Mouse (Mus musculus) CH12.LX (cell line): Measurements from ENCODE around the gene Hexim2. TPM values are rescaled to one million over a fixed set of nuclear protein-coding genes. Genes with fewer than 3 reads are reported as not detected.

Experiments
- DNase-seq: peaks from one replicate; pipeline ENCODE4 v3.0.0-alpha.2; 2013; ENCODE audit errors: extremely low read depth
- H3K27ac ChIP-seq: 2 replicates; pipeline ENCODE4 v1.5.1; 2012; ENCODE audit warnings: low read depth, mild to moderate bottlenecking, control low read depth, moderate library complexity; ENCODE audit not compliant: insufficient read depth
- H3K27me3 ChIP-seq: replicated peaks from 2 replicates; pipeline ENCODE3; 2012; ENCODE audit warnings: inconsistent platforms
- H3K36me3 ChIP-seq, 2 experiments: replicated peaks in 1 of 2; 2 replicates each; pipeline versions ENCODE3 to v1.6.1; 2012; ENCODE audit warnings: inconsistent platforms in 1 of 2, low read length in 1 of 2, mild to moderate bottlenecking in 1 of 2, mixed read lengths in 1 of 2, moderate library complexity in 1 of 2; ENCODE audit not compliant: control insufficient read depth in 1 of 2, insufficient read depth in 1 of 2
- H3K4me1 ChIP-seq, 2 experiments: 2 replicates each; pipeline ENCODE4 v1.6.1; 2012; ENCODE audit warnings: inconsistent platforms in 1 of 2, moderate library complexity in 1 of 2; ENCODE audit not compliant: insufficient read depth in 2 of 2, control insufficient read depth in 1 of 2
- H3K4me2 ChIP-seq: 2 replicates; pipeline ENCODE4 v1.6.1; 2012; ENCODE audit warnings: low read depth, mild to moderate bottlenecking, control low read depth; ENCODE audit not compliant: poor library complexity, insufficient read depth, severe bottlenecking
- H3K4me3 ChIP-seq, 3 experiments: fragments of 150-350 bp in 1 of 3; sonication (generic) in 1 of 3; replicated peaks in 1 of 3; 2 replicates each; pipeline versions ENCODE3 to v1.5.1; 2011 to 2012; ENCODE audit warnings: low read depth in 2 of 3, low read length in 2 of 3, mild to moderate bottlenecking in 2 of 3, moderate library complexity in 2 of 3, control low read depth in 1 of 3, improper control_type of control experiment in 1 of 3, inconsistent platforms in 1 of 3, mixed read lengths in 1 of 3; ENCODE audit not compliant: poor library complexity in 1 of 3
- H3K79me2 ChIP-seq: replicated peaks from 2 replicates; pipeline ENCODE4 v1.6.1; 2012; ENCODE audit warnings: mild to moderate bottlenecking, moderate library complexity; ENCODE audit not compliant: control insufficient read depth, poor library complexity, insufficient read depth, severe bottlenecking; ENCODE audit errors: extremely low read depth
- H3K9ac ChIP-seq: 2 replicates; pipeline ENCODE4 v1.6.1; 2012; ENCODE audit warnings: low read depth, mild to moderate bottlenecking, control low read depth, moderate library complexity; ENCODE audit not compliant: insufficient read depth
- H3K9me3 ChIP-seq: replicated peaks from 2 replicates; pipeline ENCODE3; 2012; ENCODE audit warnings: low read length, inconsistent platforms, mixed read lengths
- BHLHE40 ChIP-seq: IDR thresholded peaks from 2 replicates; pipeline ENCODE4 v1.6.1; 2011; ENCODE audit warnings: mild to moderate bottlenecking, low read depth, low read length, improper control_type of control experiment
- CHD2 ChIP-seq: IDR thresholded peaks from 2 replicates; pipeline ENCODE4 v1.6.1; 2011; ENCODE audit warnings: low read length, improper control_type of control experiment
- CTCF ChIP-seq, 2 experiments: IDR thresholded peaks in 1 of 2; conservative IDR thresholded peaks in 1 of 2; 2 replicates each; pipeline ENCODE4 v1.5.1; 2011 to 2012; ENCODE audit warnings: low read depth in 2 of 2, low read length in 2 of 2, improper control_type of control experiment in 1 of 2, inconsistent platforms in 1 of 2, mild to moderate bottlenecking in 1 of 2, moderate library complexity in 1 of 2
- ETS1 ChIP-seq: conservative IDR thresholded peaks from 2 replicates; pipeline ENCODE4 v1.6.1; 2012; ENCODE audit warnings: low read depth, mild to moderate bottlenecking, inconsistent platforms, low read length, improper control_type of control experiment, moderate library complexity
- GABPA ChIP-seq: IDR thresholded peaks from 2 replicates; pipeline ENCODE4 v1.6.1; 2012; ENCODE audit warnings: low read depth, low read length, improper control_type of control experiment, inconsistent platforms; ENCODE audit not compliant: insufficient replicate concordance
- JUN ChIP-seq: IDR thresholded peaks from 2 replicates; pipeline ENCODE4 v1.6.1; 2011; ENCODE audit warnings: low read depth, mild to moderate bottlenecking, low read length, improper control_type of control experiment, moderate library complexity; ENCODE audit not compliant: insufficient read depth
- JUND ChIP-seq: conservative IDR thresholded peaks from 2 replicates; pipeline ENCODE4 v1.6.1; 2011; ENCODE audit warnings: low read depth, low read length, improper control_type of control experiment
- KAT2A ChIP-seq: IDR thresholded peaks from 2 replicates; pipeline ENCODE4 v1.6.1; 2012; ENCODE audit warnings: low read length, improper control_type of control experiment, inconsistent platforms; ENCODE audit not compliant: insufficient replicate concordance
- MAX ChIP-seq: IDR thresholded peaks from 2 replicates; pipeline ENCODE4 v1.6.1; 2011; ENCODE audit warnings: low read length, improper control_type of control experiment
- MXI1 ChIP-seq: IDR thresholded peaks from 2 replicates; pipeline ENCODE4 v1.6.1; 2011; ENCODE audit warnings: mild to moderate bottlenecking, low read depth, low read length, improper control_type of control experiment
- MYC ChIP-seq: IDR thresholded peaks from 2 replicates; pipeline ENCODE4 v1.6.1; 2011; ENCODE audit warnings: low read depth, mild to moderate bottlenecking, improper control_type of control experiment, low read length
- NELFE ChIP-seq: IDR thresholded peaks from 2 replicates; pipeline ENCODE4 v1.6.1; 2011; ENCODE audit warnings: low read depth, low read length, improper control_type of control experiment
- PAX5 ChIP-seq: IDR thresholded peaks from 2 replicates; pipeline ENCODE4 v1.6.1; 2012; ENCODE audit warnings: low read length, inconsistent platforms, mixed read lengths
- RCOR1 ChIP-seq: conservative IDR thresholded peaks from 2 replicates; pipeline ENCODE4 v1.6.1; 2012; ENCODE audit warnings: low read depth, mild to moderate bottlenecking, inconsistent platforms, low read length, improper control_type of control experiment
- SMC3 ChIP-seq: IDR thresholded peaks from 2 replicates; pipeline ENCODE4 v1.6.1; 2011; ENCODE audit warnings: low read depth, low read length, improper control_type of control experiment
- TBP ChIP-seq: conservative IDR thresholded peaks from 2 replicates; pipeline ENCODE4 v1.6.1; 2011; ENCODE audit warnings: low read depth, low read length, improper control_type of control experiment
- TCF12 ChIP-seq: IDR thresholded peaks from 2 replicates; pipeline ENCODE4 v1.6.1; 2014; ENCODE audit warnings: low read depth, mild to moderate bottlenecking, inconsistent platforms, low read length, improper control_type of control experiment
- UBTF ChIP-seq: IDR thresholded peaks from 2 replicates; pipeline ENCODE4 v1.6.1; 2012; ENCODE audit warnings: low read depth, mild to moderate bottlenecking, inconsistent platforms, low read length, improper control_type of control experiment, moderate library complexity
- USF2 ChIP-seq: conservative IDR thresholded peaks from 2 replicates; pipeline ENCODE4 v1.6.1; 2011; ENCODE audit warnings: low read depth, low read length, improper control_type of control experiment
- ZC3H11A ChIP-seq: IDR thresholded peaks from 2 replicates; pipeline ENCODE4 v1.6.1; 2012; ENCODE audit warnings: low read depth, mild to moderate bottlenecking, inconsistent platforms, low read length, improper control_type of control experiment
- ZKSCAN1 ChIP-seq: IDR thresholded peaks from 2 replicates; pipeline ENCODE4 v1.6.1; 2012; ENCODE audit warnings: low read depth, inconsistent platforms, low read length, improper control_type of control experiment, borderline replicate concordance
- ZNF384 ChIP-seq: IDR thresholded peaks from 2 replicates; pipeline ENCODE4 v1.6.1; 2012; ENCODE audit warnings: low read depth, low read length, improper control_type of control experiment, inconsistent platforms
- dilution Hi-C: fragments of 300-500 bp; cut with MboI; formaldehyde crosslinking; loops from 2 replicates; pipeline ENCODE4 v1.14.3; 2020; ENCODE audit warnings: low sequenced_read_pairs; ENCODE audit not compliant: extremely low pct_unique_long_range_greater_than_20kb, extremely low pct_ligation_motif_present
- in situ Hi-C: fragments of 300-500 bp; cut with MboI; formaldehyde crosslinking; loops from 3 replicates; pipeline ENCODE4 v1.14.3; 2019; ENCODE audit warnings: low sequenced_read_pairs, low pct_ligation_motif_present, low pct_unique_long_range_greater_than_20kb, mixed read lengths
- polyA plus RNA-seq: library from polyadenylated mRNA; unstranded; fragments of >175 nt; gene quantifications from 2 replicates; pipeline ENCODE4 v1.2.1, GENCODE M21; 2012; ENCODE audit warnings: low read depth; ENCODE audit not compliant: insufficient read length
- total RNA-seq, 2 experiments: library from RNA; depleted of rRNA; stranded (reverse); fragments of 300-350 nt in 1 of 2; fragments of >200 nt in 1 of 2; gene quantifications; 2 replicates each; pipeline ENCODE4 v1.2.3; 2012 to 2014

The Hexim2 gene
- total and polyA plus RNA-seq, 3 experiments = 27.0 to 33.3 (median 28.8) TPM

DNA sequence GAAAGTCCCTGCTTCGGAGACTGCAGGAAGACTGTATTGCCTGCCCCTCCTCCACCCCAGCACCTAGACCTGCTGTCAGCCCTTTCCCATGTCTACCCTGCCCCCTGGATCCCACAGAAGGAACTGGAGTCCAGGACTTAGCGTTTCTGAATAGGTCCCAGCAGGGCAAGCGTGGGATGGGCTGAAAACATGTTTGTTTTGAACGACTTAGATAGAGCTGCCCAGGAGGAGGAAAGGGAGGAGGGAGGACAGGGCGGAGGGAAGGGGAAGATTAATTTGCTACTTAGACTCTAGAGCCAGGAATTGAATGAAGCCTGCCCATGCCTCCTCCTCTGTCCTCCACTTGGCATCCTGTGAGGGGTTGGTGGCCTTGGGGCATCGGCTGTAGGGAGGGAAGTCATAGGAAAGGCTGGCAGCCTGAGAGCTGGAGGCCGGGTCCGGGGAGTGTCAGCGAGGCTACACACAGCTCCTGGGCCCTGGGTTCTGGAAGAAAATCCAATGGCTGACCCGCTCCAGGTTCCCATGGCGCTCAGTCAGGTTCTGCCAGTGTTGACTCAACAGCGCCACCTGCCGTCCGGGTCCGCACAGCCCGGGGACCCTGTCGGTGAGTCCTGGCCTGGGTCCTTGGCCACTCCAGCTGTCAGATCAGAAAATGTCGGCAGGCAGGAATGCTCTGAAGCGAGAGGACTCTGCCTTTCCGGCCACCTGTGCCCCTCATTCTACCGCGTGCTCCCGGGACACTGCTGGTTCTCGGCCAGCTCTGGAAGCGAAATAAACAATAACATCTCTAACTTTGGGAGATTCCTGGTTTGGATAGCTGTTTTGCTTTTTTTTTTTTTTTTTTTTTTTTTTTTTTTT is 26.6 kb downstream of the Hexim2 start (continued):
- TF ChIP-seq CTCF (conservative IDR thresholded peaks at IDR 0.05 in 1 of 2, IDR thresholded peaks at IDR 0.05 in 1 of 2; ENCODE audit: low read depth in 2 of 2, low read length in 2 of 2) = peak; percentile 76 to 99; a peak in 3 of 4 replicates
- no peak for TF ChIP-seq TBP
- TF ChIP-seq RCOR1 = no peak; the same call in 1 of the 2 replicates
- TF ChIP-seq CHD2 = peak; percentile 88
- TF ChIP-seq ZNF384 = peak; percentile 99
- peak; percentile 69 for TF ChIP-seq MYC
- peak; percentile 48 for TF ChIP-seq MXI1
- no peak for TF ChIP-seq JUND
- peak; percentile 75 for TF ChIP-seq TCF12

DNA sequence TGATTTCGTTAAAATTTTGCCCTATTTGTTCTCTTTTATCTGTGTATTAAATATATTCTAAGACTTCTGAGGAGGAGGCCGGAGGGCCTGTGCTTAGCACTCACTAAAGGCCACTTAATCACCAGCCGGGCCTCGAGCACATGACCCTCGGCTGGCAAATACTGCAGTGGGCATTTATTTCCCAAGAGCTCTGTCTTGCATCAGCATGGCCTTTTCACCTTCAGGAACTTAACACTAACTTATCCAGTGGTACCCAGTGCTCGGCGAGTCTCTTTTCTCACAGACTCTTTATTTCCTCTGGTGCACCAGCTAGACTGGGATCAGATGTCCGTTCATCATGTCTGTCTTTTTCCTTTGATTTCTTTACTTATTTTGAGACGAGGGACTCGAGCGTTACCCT is 28.5 kb downstream of the Hexim2 start:
- dilution Hi-C loops (no loop called here), in situ Hi-C loops (loop anchor here (25.0 kb wide), 1 partner anchor 402 kb away; no protein-coding TSS in a partner anchor)
- no peak for DNase-seq
- H3K27ac ChIP-seq = no peak overlapping the region
- H3K27me3 ChIP-seq = no peaks in the 10 kb centered on the region
- no peaks in the 10 kb centered on the region for H3K36me3 ChIP-seq
- TF ChIP-seq GABPA = no peak
- TF ChIP-seq UBTF = no peak
- TF ChIP-seq MYC = no peak
- no peak for TF ChIP-seq PAX5
- TF ChIP-seq RCOR1 = no peak
- no peak for TF ChIP-seq ETS1
- no peak for TF ChIP-seq JUN
- TF ChIP-seq BHLHE40 = no peak
- TF ChIP-seq KAT2A = no peak
- TF ChIP-seq TBP = no peak
- no peak for TF ChIP-seq MAX
- TF ChIP-seq NELFE = no peak
- no peak for TF ChIP-seq ZKSCAN1
- no peak for TF ChIP-seq USF2
- TF ChIP-seq ZC3H11A = no peak
- no peak for TF ChIP-seq TCF12
- no peak for TF ChIP-seq SMC3
- no peak overlapping the region for H3K9ac ChIP-seq
- no peaks in the 10 kb centered on the region for H3K79me2 ChIP-seq
- peaks cover 5% of the 10 kb centered on the region for H3K9me3 ChIP-seq
- no peak overlapping the region for H3K4me3 ChIP-seq
- no peak overlapping the region for H3K4me2 ChIP-seq
- H3K4me1 ChIP-seq = peaks cover 6 to 14% of the 10 kb centered on the region in 2 experiments; a peak in 3 of 4 replicates
